Mouse (Mus musculus) v-Abl transformed pro-B cells (cell line): ENCODE data around the gene Dnah10.

Experiments used
- in situ Hi-C, 2 experiments: fragments of 400-800 bp; cut with MboI; formaldehyde crosslinking; loops; one replicate each; pipeline ENCODE4 v1.15.1; 2025; ENCODE audit not compliant: unreplicated experiment in 2 of 2

The Dnah10 gene

GRCm38 (mm10) chr5:124862013-124862866 lies 137.4 kb downstream of the Dnah10 start, which contains the start of the genes Ccdc92 and Zfp664:
Gene Ccdc92, minus strand, starts transcription at chr5:124862424.
Gene Zfp664, plus strand, starts transcription at chr5:124862691.
- in situ Hi-C loops: loop anchor here in 1 of 2 experiments (25.0 kb wide), 1 partner anchor 850 kb away; no protein-coding TSS in a partner anchor

- in situ Hi-C loops: loop anchor here in 1 of 2 experiments (25.0 kb wide), 1 partner anchor 851 kb away; no protein-coding TSS in a partner anchor
Observed at GRCm38 (mm10) chr5:124862871-124863741, 138.2 kb downstream of the Dnah10 start.

- in situ Hi-C loops: loop anchor here in 1 of 2 experiments (5.0 to 25.0 kb wide), 2 partner anchors 437 to 857 kb away; no protein-coding TSS in a partner anchor
Observed at GRCm38 (mm10) chr5:124868981-124869380, 144.1 kb downstream of the Dnah10 start.

GRCm38 (mm10) chr5:124872033-124872432 lies 147.1 kb downstream of the Dnah10 start:
- in situ Hi-C loops: loop anchor here (10.0 to 25.0 kb wide), 2 partner anchors 437 to 860 kb away; partner anchors contain the start of gene Kmt5a (in 1 of the 2)

GRCm38 (mm10) chr5:124873096-124873495 lies 148.2 kb downstream of the Dnah10 start:
- in situ Hi-C loops: loop anchor here (10.0 to 25.0 kb wide), 2 partner anchors 438 to 861 kb away; partner anchors contain the start of gene Kmt5a (in 1 of the 2)

DNA sequence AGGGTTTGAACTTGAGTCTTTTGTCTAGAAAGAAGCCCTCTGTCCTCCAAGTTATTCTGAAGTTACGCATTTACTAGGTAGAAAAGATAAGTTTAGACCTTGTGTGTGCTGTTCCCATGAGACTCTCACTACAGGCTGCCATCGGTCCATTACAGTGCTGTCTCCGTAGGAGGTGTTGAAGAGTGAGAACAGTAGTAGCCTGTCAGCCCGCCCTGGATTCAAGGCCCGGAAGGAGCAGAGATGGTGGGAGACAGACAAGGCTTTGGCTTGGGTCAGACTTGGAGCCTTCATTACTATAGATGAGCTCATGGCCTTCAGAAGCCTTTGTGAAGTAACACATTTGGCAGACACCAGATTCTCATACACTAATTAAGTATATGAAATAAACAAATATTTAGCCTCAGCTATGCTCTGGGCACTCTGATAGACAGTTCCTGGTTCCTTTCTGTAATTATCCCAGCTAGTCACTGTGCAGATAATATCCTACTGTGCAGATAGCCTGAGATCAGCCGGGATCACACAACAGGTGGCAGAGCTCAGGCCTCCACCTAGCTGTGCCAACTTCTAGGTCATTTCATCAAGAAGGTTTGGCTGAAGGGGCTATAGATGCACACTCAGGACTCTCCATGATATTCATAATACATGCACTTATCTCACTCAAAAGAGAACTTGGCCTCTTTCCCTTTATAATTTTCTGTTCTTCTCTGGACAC lies 149.2 kb downstream of the Dnah10 start:
- in situ Hi-C loops: loop anchor here (10.0 to 25.0 kb wide), 2 partner anchors 439 to 862 kb away; partner anchors contain the start of gene Kmt5a (in 1 of the 2)

- in situ Hi-C loops: loop anchor here in 1 of 2 experiments (10.0 kb wide), 1 partner anchor 444 kb away; the partner anchor contains the start of gene Kmt5a
Observed at GRCm38 (mm10) chr5:124879251-124879650, 154.4 kb downstream of the Dnah10 start.

GRCm38 (mm10) chr5:124879801-124880200 lies 154.9 kb downstream of the Dnah10 start:
- in situ Hi-C loops: loop anchor here in 1 of 2 experiments (10.0 kb wide), 1 partner anchor 445 kb away; the partner anchor contains the start of gene Kmt5a

DNA sequence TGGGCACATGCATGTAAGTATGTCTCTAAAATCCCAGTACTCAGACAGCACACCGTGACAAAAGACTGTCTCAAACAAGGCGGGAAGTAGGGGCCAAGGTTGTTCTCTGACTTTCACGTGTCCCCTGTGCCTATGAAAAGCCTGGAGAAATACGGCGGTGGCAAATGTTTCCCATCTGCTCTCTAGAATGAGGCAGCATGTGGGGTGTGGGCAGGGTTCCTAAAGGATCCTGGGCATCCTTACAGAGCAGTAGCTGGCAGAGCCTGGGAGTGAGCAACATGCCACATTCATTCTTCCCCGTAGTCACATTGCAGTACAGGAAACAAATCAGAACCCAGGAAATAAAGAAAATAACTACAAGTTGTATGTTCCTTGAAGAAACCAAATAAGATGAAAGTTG lies 159.0 kb downstream of the Dnah10 start:
- in situ Hi-C loops: no loop called here
